Mouse (Mus musculus) kidney, adult 2 months (tissue): ENCODE data around the gene Arhgap40. TPM values are rescaled to one million over a fixed set of nuclear protein-coding genes. Genes with fewer than 3 reads are reported as not detected.

ENCODE experiments used
- DNase-seq: peaks from one replicate; pipeline ENCODE4 v3.0.0; 2021
- H3K27ac ChIP-seq: fragments of 200-500 bp; 2 replicates; pipeline ENCODE4 v1.5.1; 2012; ENCODE audit warnings: low read depth, low read length, control low read depth, inconsistent platforms; ENCODE audit not compliant: insufficient read depth
- H3K27me3 ChIP-seq: fragments of 200-500 bp; replicated peaks from 2 replicates; pipeline ENCODE4 v1.6.1; 2012; ENCODE audit warnings: mild to moderate bottlenecking, moderate library complexity, low read length, inconsistent platforms; ENCODE audit not compliant: control insufficient read depth, insufficient read depth
- H3K36me3 ChIP-seq: fragments of 200-500 bp; 2 replicates; pipeline ENCODE4 v1.6.1; 2012; ENCODE audit warnings: mild to moderate bottlenecking, moderate library complexity, low read length, inconsistent platforms; ENCODE audit not compliant: control insufficient read depth, insufficient read depth
- H3K4me1 ChIP-seq: fragments of 200-500 bp; 2 replicates; pipeline ENCODE4 v1.6.1; 2011; ENCODE audit warnings: low read length; ENCODE audit not compliant: control insufficient read depth, insufficient read depth
- H3K4me3 ChIP-seq: fragments of 200-500 bp; 2 replicates; pipeline ENCODE4 v1.5.1; 2011; ENCODE audit warnings: mild to moderate bottlenecking, low read depth, low read length, control low read depth; ENCODE audit not compliant: insufficient read depth
- CTCF ChIP-seq: fragments of 200-500 bp; conservative IDR thresholded peaks from 2 replicates; pipeline ENCODE4 v1.5.1; 2011; ENCODE audit warnings: low read depth, mild to moderate bottlenecking, control low read depth, low read length, moderate library complexity, mixed read lengths; ENCODE audit not compliant: insufficient read depth, insufficient read length
- POLR2A ChIP-seq: fragments of 200-500 bp; IDR thresholded peaks from one replicate; pipeline ENCODE4 v1.6.1; 2011; ENCODE audit warnings: low read depth, low read length, control low read depth
- WGBS: fragments of 180-500 bp; shearing (Covaris S2); methylation state at CpG from one replicate; pipeline ENCODE4 v1.1.7; 2018; 5-methylcytosine and 5-hydroxymethylcytosine counted together
- polyA plus RNA-seq: library from polyadenylated mRNA; depleted of rRNA; stranded (reverse); fragments of >200 nt; gene quantifications from 2 replicates; pipeline ENCODE4 v1.2.3, GENCODE M21; 2012

The Arhgap40 gene
- polyA plus RNA-seq, 1 experiment, result 0.30 TPM

DNA sequence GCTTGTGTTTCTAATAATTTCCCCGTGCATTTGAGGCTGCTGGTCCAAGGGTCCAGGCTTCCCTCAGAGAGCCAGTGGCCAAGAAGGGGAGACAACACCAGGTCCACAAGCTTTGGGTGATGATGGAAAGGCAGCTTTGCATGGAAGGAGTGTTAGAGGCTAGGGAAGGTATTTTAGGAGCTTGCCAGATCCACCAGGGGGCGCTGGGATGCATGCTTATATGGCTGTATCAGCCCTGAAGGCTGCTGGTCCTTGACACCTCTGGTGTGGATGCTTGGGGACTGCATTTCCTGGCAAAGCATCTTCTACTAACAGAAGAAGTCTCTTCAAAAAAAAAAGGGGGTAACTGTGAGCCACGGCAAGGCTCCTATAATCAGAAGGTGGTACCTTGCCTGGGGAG, 37.5 kb downstream of the Arhgap40 start:
- TF ChIP-seq CTCF, result peak; percentile 87
- TF ChIP-seq POLR2A, result no peak
- Histone ChIP-seq H3K27me3 (no peaks in the 10 kb centered on the region), H3K36me3 (no peaks in the 10 kb centered on the region), H3K27ac (no peak overlapping the region), H3K4me1 (no peaks in the 10 kb centered on the region), H3K4me3 (no peak overlapping the region)
- 3% methylated on average over 3 of the region's 3 CpGs for WGBS
- DNase-seq, result peak; percentile 76

DNA sequence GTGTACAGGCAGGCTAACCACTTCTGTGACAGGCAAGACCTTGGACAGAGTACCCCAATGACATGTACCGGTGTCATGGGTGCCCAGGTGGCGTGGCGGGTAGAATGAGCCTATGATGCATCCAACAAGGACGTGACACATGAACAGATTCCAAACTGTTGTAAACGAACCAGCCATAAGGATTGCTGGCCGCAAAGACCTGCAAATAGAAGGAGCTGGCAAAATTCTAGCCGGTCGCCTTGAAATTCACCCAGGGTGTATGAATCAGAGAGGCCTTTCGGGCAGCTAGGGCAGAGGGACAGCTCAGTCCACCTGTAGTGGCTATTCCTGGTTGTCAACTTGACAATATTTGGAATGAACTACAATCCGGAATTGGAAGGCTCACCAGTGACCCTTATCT, 41.8 kb downstream of the Arhgap40 start:
- no peak overlapping the region for H3K27ac ChIP-seq
- H3K4me3 ChIP-seq, result no peak overlapping the region
- TF ChIP-seq POLR2A, result no peak
- no peak for TF ChIP-seq CTCF
- H3K36me3 ChIP-seq, result no peaks in the 10 kb centered on the region
- H3K27me3 ChIP-seq, result no peaks in the 10 kb centered on the region
- DNase-seq, result no peak
- 31% methylated on average over 10 of the region's 10 CpGs for WGBS
- H3K4me1 ChIP-seq, result no peaks in the 10 kb centered on the region

GRCm38 (mm10) chr2:158555252-158555651, 42.7 kb downstream of the Arhgap40 start:
- no peak for TF ChIP-seq CTCF
- WGBS, result 4% methylated on average over 7 of the region's 7 CpGs
- no peaks in the 10 kb centered on the region for H3K27me3 ChIP-seq

DNA sequence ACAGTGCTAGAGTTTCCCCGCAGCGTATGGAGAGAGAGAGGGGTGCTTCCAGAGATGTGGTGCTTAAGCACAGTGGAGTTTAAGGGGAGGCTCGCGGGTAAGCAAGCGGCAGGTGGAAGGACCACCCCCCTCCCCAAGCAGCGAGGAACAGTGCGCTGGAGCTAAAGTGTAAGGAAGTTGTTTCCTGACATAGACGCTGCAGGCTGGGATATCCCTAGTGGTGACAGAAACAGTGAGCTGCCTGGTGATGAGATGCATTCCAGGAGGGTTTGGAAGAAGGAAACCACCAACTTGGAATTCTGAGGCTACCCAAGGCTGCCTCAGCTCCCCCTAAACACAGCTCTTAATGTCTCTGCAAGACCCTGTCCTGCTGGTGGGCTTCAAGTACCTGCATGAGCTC, 43.2 kb downstream of the Arhgap40 start:
- 3% methylated on average over 8 of the region's 8 CpGs for WGBS
- TF ChIP-seq CTCF (no peak), POLR2A (no peak)
- H3K4me1 ChIP-seq, result no peaks in the 10 kb centered on the region
- H3K36me3 ChIP-seq, result no peaks in the 10 kb centered on the region
- no peak for DNase-seq
- no peak overlapping the region for H3K4me3 ChIP-seq
- no peaks in the 10 kb centered on the region for H3K27me3 ChIP-seq
- no peak overlapping the region for H3K27ac ChIP-seq

More at GRCm38 (mm10) chr2:158555252-158555651, 42.7 kb downstream of the Arhgap40 start:
- DNase-seq, result peak; percentile 45
- Histone ChIP-seq H3K4me1 (no peaks in the 10 kb centered on the region), H3K36me3 (no peaks in the 10 kb centered on the region), H3K4me3 (no peak overlapping the region), H3K27ac (no peak overlapping the region)

GRCm38 (mm10) chr2:158556225-158556624, 43.6 kb downstream of the Arhgap40 start:
- Histone ChIP-seq H3K4me3 (no peak overlapping the region), H3K27me3 (no peaks in the 10 kb centered on the region), H3K27ac (no peak overlapping the region), H3K36me3 (no peaks in the 10 kb centered on the region), H3K4me1 (no peaks in the 10 kb centered on the region)
- DNase-seq, result peak; percentile 64
- TF ChIP-seq POLR2A, result no peak
- TF ChIP-seq CTCF, result peak; percentile 79
- 3% methylated on average over 20 of the region's 20 CpGs for WGBS

DNA sequence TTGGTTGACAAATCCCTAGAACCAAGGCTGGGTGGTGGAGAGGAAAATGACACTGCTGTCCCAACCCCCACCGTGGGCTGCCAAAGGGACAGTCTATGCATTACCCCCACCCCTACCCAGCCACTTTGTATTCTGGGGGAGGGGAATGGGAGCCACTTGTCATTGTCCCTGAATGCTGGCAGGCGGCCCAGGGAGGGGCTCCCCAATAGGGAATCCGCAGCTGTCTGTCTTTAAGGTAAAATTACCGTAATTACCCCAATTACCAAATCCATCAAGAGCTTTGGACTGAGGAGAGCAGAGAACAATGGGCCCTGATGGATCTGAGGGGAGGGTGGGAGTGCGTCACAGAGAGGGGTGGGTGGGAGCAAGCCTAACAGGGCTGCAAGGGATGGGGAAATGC, 44.2 kb downstream of the Arhgap40 start:
- DNase-seq, result no peak
- no peaks in the 10 kb centered on the region for H3K4me1 ChIP-seq
- H3K36me3 ChIP-seq, result no peaks in the 10 kb centered on the region
- H3K4me3 ChIP-seq, result no peak overlapping the region
- TF ChIP-seq CTCF (no peak), POLR2A (no peak)
- no peaks in the 10 kb centered on the region for H3K27me3 ChIP-seq
- WGBS, result 6% methylated on average over 5 of the region's 5 CpGs
- H3K27ac ChIP-seq, result no peak overlapping the region

DNA sequence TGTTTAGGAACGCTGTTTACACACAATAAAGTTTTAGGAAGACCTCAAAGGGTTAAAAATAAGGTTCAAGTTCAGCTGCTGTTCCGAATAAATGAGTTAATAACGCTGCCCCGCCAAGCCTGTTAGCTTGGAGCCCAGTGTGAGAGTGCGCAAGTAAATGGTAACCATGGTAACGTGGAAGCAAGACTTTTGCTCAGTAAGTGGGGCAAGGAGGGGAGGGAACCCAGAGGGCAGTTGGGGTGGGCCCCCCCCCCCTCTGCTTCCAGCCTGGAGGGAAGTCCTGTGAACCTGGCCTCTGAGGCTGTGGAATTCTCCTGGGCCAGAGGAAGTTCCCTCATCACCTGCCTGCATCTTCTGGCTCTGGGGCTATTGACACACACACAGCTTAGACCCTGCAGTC, 47.3 kb downstream of the Arhgap40 start:
- Histone ChIP-seq H3K36me3 (no peaks in the 10 kb centered on the region), H3K27me3 (no peaks in the 10 kb centered on the region), H3K4me3 (no peak overlapping the region), H3K4me1 (no peaks in the 10 kb centered on the region), H3K27ac (no peak overlapping the region)
- DNase-seq, result no peak
- no peak for TF ChIP-seq POLR2A
- no peak for TF ChIP-seq CTCF
- WGBS, result 41% methylated on average over 6 of the region's 6 CpGs

DNA sequence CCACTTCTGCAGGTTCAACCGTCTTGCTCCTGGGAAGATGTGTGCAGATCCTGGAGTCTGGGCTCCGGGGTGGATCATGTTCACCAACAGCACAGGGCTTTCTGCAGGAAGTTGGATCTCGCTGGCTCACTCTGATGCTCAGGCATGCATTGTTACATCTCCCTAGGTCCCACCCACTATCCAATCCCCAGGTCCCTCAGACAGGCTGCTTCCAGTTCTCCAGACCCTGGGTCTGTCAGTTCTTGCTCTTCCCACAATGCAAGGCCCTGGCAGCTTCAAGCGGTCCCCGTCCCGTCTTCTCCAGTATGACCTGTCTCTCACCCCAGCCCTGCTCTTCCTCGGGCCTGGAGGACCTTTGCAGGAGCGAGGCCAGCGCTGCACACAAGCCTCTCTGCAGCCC, 48.2 kb downstream of the Arhgap40 start:
- no peaks in the 10 kb centered on the region for H3K4me1 ChIP-seq
- no peaks in the 10 kb centered on the region for H3K36me3 ChIP-seq
- no peaks in the 10 kb centered on the region for H3K27me3 ChIP-seq
- DNase-seq, result no peak
- WGBS, result 16% methylated on average over 9 of the region's 9 CpGs
- TF ChIP-seq CTCF (no peak), POLR2A (no peak)
- H3K27ac ChIP-seq, result no peak overlapping the region
- no peak overlapping the region for H3K4me3 ChIP-seq
